Mouse (Mus musculus) adrenal gland, adult 8-10 months (tissue): ENCODE data around the gene Teddm3. TPM values are rescaled to one million over a fixed set of nuclear protein-coding genes. Genes with fewer than 3 reads are reported as not detected.
"Not testable (repeated sequence)": the region's sequence is repeated elsewhere in the genome, so short reads cannot be mapped to it uniquely, and the experiment has no call there.

ENCODE experiments used
- DNase-seq: peaks from one replicate; pipeline ENCODE4 v3.0.0; 2022
- total RNA-seq, 4 experiments: library from RNA; stranded (reverse); gene quantifications; 2 replicates each; pipeline ENCODE4 v1.2.4; 2022

Teddm3 gene
- total RNA-seq, 4 experiments from 2014 or later, result 0.21 TPM; not detected in 3

DNA sequence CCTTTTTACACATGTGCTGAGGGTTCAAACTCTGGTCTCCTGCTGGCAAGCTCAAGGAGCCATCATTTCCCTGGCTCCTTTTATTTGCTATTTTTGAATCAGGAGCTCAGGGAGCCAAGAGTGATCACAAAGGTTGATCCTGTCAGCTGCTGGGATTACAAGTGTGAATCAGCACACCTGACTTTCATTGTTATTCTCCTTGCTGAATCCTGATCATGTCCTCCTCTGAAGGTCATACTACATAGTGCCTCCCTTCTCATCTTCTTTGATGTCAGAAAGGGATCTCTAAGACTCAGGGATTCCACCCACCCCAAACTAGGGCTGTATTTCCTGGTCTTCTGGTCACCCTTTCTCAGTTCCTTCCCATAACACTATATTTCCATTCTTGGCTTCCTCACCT, 3.9 kb downstream of the Teddm3 start:
- DNase-seq, result no peak

DNA sequence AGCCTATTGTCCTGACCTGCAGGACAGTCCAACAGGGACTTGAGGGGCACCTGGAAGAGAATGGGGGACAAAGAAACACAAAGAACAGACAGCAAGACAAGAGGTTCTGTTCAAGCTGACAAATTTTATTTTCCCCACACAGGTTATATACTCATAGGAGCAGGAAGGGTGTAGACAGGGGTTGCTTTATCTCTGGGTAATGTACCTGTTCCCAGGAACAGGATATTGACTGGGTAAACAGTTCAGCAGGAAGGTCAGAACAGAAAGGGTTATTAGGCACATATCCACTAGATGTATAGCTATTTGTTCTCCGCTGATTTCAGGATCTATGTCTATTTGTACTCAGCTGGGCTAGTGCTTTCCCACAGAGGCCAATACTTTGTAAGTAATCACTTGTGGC, 5.3 kb downstream of the Teddm3 start:
- DNase-seq, result not testable (repeated sequence)

DNA sequence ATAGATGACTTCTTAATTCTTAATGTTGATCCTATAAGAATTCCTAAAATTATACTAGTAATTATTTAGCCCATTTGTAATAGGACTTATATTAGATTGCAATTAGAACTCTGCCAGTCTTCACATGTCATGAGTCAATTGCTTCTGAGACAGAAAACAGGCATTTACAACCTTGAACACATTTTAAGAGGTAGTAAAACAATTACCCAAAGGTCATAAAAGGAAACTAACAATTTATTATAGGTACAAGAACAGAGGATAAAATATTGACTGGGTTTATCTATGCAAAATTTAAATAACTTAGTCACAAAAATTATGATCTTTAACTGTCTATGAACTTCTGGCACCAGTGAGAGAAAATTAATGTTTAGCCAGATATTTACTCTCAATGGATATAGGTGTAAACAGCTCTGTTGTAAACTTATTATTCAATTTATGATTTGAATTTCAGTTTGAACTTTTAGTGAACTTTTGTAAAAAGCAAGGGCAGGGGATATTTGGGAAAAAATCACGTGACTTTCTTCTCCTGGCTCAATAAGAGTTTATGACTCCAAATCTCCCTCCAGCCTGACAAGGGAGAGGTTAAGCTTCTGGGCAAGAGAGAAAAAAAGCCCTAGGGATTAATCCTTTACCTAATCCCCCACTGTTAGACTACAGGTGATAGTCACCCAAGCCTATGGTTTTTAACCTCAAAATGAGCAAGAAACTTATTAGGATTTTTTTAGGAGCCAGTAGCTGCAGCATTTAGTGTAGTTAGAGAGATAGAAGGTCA, 17.3 kb downstream of the Teddm3 start:
- no peak for DNase-seq

DNA sequence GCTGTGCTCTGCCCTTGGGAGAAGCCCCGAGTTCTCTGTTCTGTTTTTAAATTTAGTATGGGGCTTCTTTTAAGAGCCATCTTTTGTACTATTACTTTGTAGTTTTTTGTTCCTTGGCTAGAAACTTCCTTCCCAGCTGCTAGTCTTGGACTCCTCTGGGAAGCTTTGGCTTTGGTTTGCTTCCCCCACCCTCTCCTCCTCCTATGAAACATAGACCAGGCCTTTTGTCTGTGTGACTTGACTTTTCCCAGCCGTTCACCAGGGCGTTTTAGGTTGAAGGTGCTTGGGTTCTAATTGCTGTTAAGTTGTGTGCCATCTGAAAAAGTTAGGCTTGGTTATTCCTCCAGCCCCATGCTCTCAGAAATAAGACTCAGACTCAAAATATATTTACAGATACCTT, 26.1 kb downstream of the Teddm3 start:
- DNase-seq, result not testable (repeated sequence)

DNA sequence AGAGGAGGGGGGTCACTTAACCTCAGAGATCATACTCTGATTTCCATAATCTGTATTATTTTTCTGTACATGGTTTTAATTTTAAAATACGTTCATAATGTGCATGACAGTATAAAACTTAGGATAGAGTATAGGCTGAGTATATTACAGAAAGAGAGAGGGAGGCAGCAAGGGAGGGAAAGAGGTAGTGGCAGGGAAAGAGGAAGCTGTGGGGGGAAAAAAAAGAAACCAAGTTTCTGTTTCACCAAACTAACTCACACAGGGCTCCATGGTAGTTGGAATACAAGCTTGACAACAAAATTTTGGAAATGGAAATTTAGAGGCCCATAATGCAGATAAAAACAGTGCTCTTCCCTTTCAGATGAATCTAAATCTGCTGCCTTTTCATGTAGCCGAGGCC, 31.0 kb downstream of the Teddm3 start:
- DNase-seq, result not testable (repeated sequence)

DNA sequence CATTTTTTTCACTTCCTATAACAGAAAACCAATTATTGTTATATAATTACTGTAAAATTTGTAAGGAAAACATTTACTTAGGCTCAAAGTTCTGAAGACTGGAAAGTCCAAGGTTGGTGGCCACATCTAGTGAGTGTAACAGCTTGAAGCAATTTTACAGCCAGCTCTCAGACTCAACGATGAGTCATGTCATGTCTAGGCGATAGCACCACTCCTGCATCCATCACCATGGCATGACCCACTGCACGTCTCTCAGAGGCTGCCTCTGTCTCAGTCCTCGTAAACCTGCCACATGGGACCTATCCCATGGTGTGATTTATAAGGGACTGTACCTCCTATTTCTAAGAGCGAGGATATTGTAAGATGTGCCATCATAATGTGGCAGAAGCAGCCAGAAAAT, 37.7 kb downstream of the Teddm3 start:
- DNase-seq, result no peak

DNA sequence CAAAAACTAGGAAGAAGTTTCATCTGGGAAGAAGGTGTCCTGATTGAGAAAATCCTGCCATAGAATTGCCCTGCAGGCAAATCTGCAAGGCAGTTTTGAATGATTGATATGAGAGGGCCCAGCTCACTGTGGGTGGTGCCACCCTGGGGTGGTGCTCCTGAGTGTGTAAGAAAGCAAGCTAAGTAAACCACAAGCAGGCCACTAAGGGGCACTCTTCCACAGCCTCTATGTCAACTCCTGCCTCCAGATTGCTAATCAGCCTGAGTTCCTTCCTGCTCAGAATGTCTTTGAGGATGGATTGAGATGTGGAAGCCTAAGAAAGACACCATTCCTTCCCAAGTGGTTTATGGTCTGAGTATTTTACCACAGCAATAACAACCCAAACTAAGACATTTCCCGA, 44.3 kb downstream of the Teddm3 start:
- no peak for DNase-seq

Other genes with a start within 250 kb of the Teddm3 start
- gene Ephb3, start 50.8 kb upstream of the Teddm3 start, total RNA-seq, result 1 to 10 TPM; 1.3 to 2.3 (median 1.7) TPM